Mouse (Mus musculus) CD4-positive, CD25-positive, alpha-beta regulatory T cell, adult 2 months (primary cell): ENCODE data around the gene Caskin2.

Source experiments
- DNase-seq: peaks from one replicate; pipeline ENCODE4 v3.0.0-alpha.2; 2012; ENCODE audit warnings: low read depth, low spot score

The Caskin2 gene

GRCm38 (mm10) chr11:115806154-115806553, 7.3 kb downstream of the Caskin2 start:
- DNase-seq = no peak

GRCm38 (mm10) chr11:115805005-115805404, 8.4 kb downstream of the Caskin2 start:
- DNase-seq = no peak

DNA sequence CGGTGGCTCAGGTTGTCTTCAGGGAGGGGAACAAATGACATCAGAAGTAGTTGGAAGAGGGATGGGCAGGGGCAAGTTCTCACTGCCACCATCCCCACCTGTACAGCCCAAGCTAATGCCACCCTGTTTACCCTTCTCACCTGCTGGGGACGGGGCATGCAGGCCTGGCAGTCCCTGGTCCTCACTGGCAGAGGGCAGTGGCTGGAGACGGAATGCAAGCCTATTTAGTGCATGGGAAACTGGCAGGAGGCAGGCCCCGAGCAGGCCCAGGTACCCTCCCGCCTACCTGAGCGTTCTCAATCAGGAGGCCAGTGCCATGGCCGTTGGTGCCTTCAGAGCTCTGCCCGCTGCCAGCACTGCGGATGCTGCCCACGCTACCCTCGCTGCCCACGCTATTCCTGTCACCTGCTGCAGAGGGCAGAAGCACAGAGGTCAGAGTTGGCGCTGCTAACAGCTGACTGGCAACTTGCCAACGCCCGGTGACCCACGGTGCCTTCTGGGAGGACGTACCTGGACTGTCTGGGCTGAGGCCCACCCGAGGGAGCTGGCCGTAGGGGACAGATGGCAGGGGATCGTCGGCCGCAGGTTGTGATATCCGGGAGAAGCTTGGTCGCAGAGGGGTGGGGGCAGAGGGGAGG, 10.2 kb downstream of the Caskin2 start:
- no peak for DNase-seq

DNA sequence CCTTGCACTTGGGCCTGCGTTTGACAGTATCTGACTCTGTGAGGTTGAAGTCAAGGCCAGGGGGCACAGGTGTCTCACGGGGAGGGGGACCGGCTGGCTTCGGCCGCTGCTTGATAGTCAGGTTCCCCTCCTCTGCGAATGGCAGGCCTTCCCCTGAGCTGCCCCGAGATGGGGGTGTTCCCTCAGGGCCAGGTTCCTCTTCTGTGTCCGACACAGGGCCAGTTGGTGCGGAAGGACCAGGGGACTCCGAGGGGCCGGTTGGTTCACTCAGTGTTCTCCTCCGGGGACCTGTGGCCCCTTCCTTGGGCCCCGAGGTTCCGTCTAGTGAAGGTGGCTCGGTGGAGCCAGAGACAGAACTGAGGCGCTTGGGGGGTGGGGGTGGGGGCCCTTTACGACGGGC, 12.5 kb downstream of the Caskin2 start:
- DNase-seq = no peak

- no peak for DNase-seq
Measured at GRCm38 (mm10) chr11:115797665-115798064, 15.8 kb downstream of the Caskin2 start.

- DNase-seq = no peak
Measured at GRCm38 (mm10) chr11:115796898-115797297, 16.5 kb downstream of the Caskin2 start.

DNA sequence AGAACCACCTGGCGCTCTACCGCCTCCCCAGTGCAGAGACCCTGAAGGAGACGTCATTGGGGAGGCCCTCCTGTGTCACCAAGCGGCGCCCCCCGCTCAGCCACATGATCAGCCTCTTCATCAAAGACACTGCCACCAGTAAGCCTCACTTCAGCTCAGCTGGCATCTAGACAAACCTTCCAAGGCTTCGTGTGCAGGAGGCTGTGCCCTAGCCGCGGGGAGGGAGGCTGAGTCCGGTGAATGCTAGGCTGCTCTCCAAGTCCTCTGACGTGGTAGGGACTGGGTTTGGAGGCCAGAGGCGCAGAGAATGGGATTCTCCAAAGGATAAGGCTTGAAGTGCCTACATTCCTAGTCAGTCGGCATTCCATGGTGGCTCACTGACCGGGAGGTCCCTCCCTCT, 21.1 kb downstream of the Caskin2 start:
- no peak for DNase-seq

GRCm38 (mm10) chr11:115791919-115792318, 21.5 kb downstream of the Caskin2 start:
- DNase-seq = no peak

GRCm38 (mm10) chr11:115789787-115790186, 23.7 kb downstream of the Caskin2 start:
- DNase-seq = no peak

DNA sequence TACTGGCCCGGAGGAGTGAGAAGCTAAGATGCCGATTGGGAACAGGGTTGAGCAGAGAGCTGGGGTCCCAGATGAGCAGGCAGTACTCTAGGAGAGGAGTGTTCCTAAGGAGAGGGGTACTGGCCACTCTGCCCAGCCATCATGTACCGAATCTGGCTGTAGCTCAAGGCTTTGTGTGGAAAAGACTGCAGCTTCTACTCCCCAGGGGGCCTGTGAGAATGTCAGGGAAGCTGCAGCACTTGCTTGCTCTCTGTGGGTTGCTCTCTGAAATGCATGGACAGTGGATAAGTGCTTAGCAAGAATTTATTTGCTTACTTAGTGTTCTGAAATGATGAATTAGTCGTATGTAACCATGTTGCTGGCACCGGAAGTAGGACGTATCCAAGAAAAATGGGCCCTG, 27.0 kb downstream of the Caskin2 start:
- DNase-seq = no peak

DNA sequence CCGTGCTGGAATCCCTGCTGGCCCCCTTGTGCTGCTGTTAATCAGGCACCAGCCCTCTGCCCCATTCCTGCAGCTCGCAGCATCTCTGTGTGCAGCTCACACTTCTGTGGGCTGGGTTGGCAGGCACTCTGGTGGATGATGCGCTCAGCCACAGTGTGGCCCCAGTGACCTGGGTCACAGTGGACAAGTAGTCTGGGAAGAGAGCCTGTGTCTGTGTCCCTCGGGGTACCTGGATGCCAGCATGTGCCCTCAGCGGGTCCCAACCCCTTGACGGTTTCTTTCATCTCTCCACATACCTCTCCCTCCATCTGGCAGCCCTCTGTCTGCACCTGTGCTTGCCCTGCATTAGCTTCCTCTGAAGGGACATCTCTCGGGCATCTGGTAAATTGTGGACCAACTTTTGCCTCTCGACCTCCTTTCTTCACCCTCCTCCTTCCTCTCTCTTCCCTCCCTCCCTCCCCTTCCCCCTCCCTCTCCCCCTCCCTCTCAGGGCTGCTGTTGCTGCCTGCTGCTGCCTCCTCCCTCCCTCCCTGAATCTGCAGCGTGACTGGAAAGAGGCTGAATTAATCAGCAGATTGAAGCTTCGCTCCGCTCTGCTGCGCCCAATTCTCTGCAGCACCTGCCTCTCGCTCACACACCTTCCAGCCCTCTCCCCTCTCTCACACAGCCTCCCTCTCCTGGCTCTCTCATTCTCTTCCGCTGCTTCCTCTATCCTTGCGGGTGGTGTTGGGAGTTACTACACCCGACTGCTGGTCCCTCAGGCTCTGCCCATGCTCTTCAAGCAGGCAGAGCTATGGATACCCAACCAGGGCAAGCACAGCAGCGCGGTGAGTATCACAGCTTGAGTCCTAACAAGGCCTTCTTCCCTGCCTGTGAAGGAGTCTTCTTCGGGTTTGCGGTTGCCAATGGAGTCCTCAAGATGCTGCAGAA, 33.0 kb downstream of the Caskin2 start:
- no peak for DNase-seq

- peak; percentile 16 for DNase-seq
Measured at GRCm38 (mm10) chr11:115779038-115779571, 34.3 kb downstream of the Caskin2 start.

GRCm38 (mm10) chr11:115777487-115778335, 35.7 kb downstream of the Caskin2 start:
- no peak for DNase-seq

- no peak for DNase-seq
Measured at GRCm38 (mm10) chr11:115776954-115777353, 36.5 kb downstream of the Caskin2 start.

DNA sequence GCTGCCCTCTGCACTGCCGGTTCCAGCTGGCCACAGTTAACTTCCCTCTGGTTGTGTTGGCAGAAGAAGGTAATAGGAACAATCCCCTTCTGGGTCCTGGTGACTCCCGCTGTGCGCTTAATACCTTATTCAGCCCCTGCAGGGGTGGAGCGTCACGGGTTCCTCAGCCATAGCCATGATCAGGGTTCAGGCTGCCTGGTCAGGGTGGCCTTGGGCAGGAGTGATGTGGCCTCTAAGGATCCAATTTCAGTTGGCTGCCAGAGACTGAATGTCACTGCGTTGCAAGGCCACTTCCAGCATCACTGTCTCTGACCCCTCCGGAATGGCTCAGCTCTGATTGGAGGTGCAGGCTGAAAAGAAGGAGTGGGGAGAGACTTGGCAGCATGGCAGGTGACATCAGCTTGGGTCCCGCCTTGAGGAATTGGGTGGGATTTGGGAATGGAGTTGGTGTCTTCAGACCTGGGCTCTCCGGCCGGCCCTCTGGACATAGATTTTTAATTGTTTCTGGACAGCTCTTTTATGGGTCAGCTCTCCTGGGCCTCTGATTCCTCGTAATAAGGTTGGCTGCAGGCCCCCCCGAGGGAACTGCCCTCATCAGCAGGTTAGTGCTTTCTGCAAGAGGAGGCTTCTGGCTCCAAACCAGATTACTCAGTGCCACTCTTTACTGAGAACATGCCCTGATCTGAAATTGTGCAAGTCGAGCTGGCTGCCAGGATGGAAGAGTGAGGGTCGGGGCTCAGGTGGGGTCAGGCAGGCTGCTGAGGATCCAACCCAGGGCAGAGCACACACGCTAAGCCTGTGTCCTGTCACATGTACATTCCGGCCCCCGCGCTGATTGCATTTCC, 37.4 kb downstream of the Caskin2 start:
- DNase-seq = no peak

GRCm38 (mm10) chr11:115774653-115775052, 38.8 kb downstream of the Caskin2 start:
- no peak for DNase-seq

DNA sequence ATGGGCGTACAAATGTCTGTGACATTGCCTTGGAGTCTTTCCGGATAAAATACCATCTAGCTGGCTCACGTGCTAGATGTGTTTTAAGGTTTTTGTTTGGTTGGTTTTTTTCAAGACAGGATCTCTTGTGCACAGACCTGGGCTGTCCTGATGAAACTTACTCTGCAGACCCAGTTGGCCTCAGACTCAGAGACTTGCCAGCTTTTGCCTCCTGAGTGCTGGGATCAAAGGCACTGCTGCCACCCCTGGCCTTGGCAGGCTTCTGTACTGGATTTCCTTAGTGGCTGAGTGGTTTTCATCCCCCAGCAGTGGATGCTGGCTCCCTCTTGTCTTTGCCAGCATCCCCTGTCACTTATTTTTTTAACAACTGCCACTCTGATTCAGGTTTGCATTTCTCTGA, 44.5 kb downstream of the Caskin2 start:
- no peak for DNase-seq

DNA sequence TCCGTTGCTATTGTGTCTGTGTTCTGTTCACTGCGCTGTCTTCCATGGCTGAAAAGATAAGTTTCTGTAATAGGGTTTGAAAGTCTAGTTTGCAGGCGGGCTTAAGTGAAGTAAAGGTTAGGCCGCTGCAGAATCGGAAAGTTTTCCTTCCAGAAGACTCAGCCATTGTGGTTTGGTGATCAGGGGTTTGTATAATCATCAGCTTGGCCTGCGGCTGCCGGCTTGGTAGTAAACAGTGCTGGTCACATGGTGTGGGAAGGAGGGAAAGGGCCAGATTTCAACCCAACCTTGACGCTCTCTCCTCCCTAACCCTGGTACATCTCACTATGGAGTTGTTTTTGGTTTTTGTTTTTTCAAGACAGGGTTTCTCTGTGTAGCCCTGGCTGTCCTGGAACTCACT, 46.5 kb downstream of the Caskin2 start:
- no peak for DNase-seq

- no peak for DNase-seq
Measured at GRCm38 (mm10) chr11:115766356-115766943, 47.0 kb downstream of the Caskin2 start.

DNA sequence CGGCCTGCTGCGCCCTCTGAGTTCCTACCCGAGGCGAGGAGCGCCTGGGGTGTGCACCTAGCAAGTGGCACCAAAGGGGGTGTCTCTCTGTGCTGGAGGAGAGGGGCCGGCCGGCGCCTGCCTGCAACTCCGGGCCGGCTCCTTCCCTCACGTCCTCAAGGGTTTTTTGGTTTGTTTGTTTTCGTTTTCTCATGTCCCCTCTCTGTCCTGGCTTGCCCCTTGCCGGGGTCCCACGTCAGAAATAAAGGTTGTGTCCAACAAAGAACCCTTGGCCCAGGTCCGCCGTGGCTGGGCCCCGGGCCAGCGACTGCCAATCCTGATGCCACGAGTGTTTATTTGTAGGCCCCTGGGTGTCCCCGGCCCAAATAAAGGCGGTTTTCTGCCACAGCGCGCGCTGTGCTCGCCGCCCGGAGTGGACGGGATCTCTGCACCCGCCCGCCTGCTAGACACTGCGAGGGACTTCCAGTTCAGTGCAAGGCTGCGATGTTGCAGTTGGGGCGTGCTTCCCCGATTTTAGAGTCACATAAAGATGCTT, 47.8 kb downstream of the Caskin2 start:
- DNase-seq = peak; percentile 40
